Mouse (Mus musculus): ENCODE results near the gene Msl3. TPM values are rescaled to one million over a fixed set of nuclear protein-coding genes. Genes with fewer than 3 reads are reported as not detected.
A peak's percentile ranks its signal among the peaks of the same experiment; 100 is the strongest.

The Msl3 gene
- total and polyA plus RNA-seq, 3 experiments, result 18.1 to 113 (median 86.3) TPM

GRCm38 (mm10) chrX:168643451-168643850 is 30.2 kb downstream of the Msl3 start:
- Histone ChIP-seq H3K9me3 (replicated peaks) (no peaks in the 10 kb centered on the region), H3K4me1 (ENCODE audit: insufficient read depth, low read depth, low read length) (no peaks in the 10 kb centered on the region), H3K27me3 (ENCODE audit: insufficient read depth, low read length) (no peaks in the 10 kb centered on the region), H3K4me3 (ENCODE audit: low read depth, low read length) (no peak overlapping the region), H3K36me3 (replicated peaks) (no peaks in the 10 kb centered on the region)
- DNase-seq (ENCODE audit: low spot score), result no peak
- no peak for ATAC-seq (ENCODE audit: extremely low read depth, insufficient number of reproducible peaks, low FRiP score, poor library complexity, severe bottlenecking)
- TF ChIP-seq TAL1 (conservative IDR thresholded peaks at IDR 0.05; ENCODE audit: low read depth, low read length), result no peak
- no peak for TF ChIP-seq CTCF (IDR thresholded peaks at IDR 0.05; ENCODE audit: low read depth, low read length)
- no peak for TF ChIP-seq POLR2AphosphoS5 (IDR thresholded peaks at IDR 0.05; ENCODE audit: insufficient replicate concordance, low read depth, low read length)
- TF ChIP-seq GATA1 (IDR thresholded peaks at IDR 0.05; ENCODE audit: borderline replicate concordance, low read length), result no peak
- TF ChIP-seq GATA2 (IDR thresholded peaks at IDR 0.05; ENCODE audit: borderline replicate concordance, low read depth, low read length), result no peak

- no peaks in the 10 kb centered on the region for H3K9me3 ChIP-seq (replicated peaks)
- H3K4me3 ChIP-seq (ENCODE audit: low read depth, low read length), result peak overlapping the region; percentile 54; the same call in 1 of the 2 replicates
- no peaks in the 10 kb centered on the region for H3K4me1 ChIP-seq (ENCODE audit: insufficient read depth, low read depth, low read length)
- no peaks in the 10 kb centered on the region for H3K27me3 ChIP-seq (ENCODE audit: insufficient read depth, low read length)
- no peaks in the 10 kb centered on the region for H3K36me3 ChIP-seq (replicated peaks)
- TF ChIP-seq TAL1 (conservative IDR thresholded peaks at IDR 0.05; ENCODE audit: low read depth, low read length) (no peak), CTCF (IDR thresholded peaks at IDR 0.05; ENCODE audit: low read depth, low read length) (no peak), GATA1 (IDR thresholded peaks at IDR 0.05; ENCODE audit: borderline replicate concordance, low read length) (no peak), POLR2AphosphoS5 (IDR thresholded peaks at IDR 0.05; ENCODE audit: insufficient replicate concordance, low read depth, low read length) (no peak), GATA2 (IDR thresholded peaks at IDR 0.05; ENCODE audit: borderline replicate concordance, low read depth, low read length) (no peak)
- ATAC-seq (ENCODE audit: extremely low read depth, insufficient number of reproducible peaks, low FRiP score, poor library complexity, severe bottlenecking) (peak; percentile 84), DNase-seq (ENCODE audit: low spot score) (peak; percentile 8)
These were observed 33.9 kb downstream of the Msl3 start for GRCm38 (mm10) chrX:168639556-168640356.

Other genes with a start within 250 kb of the Msl3 start
- not detected in 2 replicates for gene Frmpd4, start 96.7 kb downstream of the Msl3 start, total RNA-seq (2014; fragmentation: Nextera tagmentation)
- under 0.01 TPM in 1 of 2 replicates, not detected in the other for gene Frmpd4, start 96.7 kb downstream of the Msl3 start, total RNA-seq (2017)
- gene Frmpd4, start 96.7 kb downstream of the Msl3 start, polyA plus RNA-seq (2012), result not detected in 2 replicates
- gene Arhgap6, start 121.2 kb upstream of the Msl3 start, total RNA-seq (2014; fragmentation: Nextera tagmentation), result 75.3 and 85.2 TPM in 2 replicates
- gene Arhgap6, start 121.2 kb upstream of the Msl3 start, total RNA-seq (2017), result 44.3 and 54.9 TPM in 2 replicates
- gene Arhgap6, start 121.2 kb upstream of the Msl3 start, polyA plus RNA-seq (2012), result 22.1 and 25.8 TPM in 2 replicates

All from G1E (cell line).